Mouse (Mus musculus): ENCODE data around the gene Fndc3b. TPM values are rescaled to one million over a fixed set of nuclear protein-coding genes. Genes with fewer than 3 reads are reported as not detected.

Fndc3b gene
- polyA plus RNA-seq, 1 experiment from 2014 or later = 14.6 TPM

DNA sequence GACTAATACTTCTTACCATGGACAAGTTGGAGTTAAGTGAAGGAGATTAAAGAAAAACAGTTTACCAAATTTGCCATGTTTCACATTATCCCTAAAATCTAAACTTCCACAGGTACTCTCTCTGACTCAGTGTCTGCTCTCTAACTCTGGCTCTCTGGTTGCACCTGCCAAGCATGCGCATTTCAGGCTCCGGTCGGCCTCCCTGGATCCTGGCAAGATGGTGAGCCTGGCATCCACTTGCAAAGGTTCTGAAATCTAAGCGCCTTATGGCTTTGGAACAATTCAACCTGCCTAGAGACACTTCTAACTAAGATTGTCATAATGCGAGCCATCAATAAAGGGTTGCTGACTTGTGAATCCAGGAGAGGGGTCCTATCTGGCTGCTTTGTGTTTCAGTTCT is 81.4 kb downstream of the Fndc3b start:
- H3K9ac ChIP-seq (replicated peaks) = no peak overlapping the region
- ATAC-seq (ENCODE audit: low FRiP score, low read depth) = no peak
- no peak overlapping the region for H3K4me2 ChIP-seq (replicated peaks)
- no peaks in the 10 kb centered on the region for H3K4me1 ChIP-seq
- WGBS = 96% methylated on average over 5 of the region's 5 CpGs
- no peaks in the 10 kb centered on the region for H3K27me3 ChIP-seq
- H3K4me3 ChIP-seq = no peak overlapping the region
- H3K9me3 ChIP-seq = no peaks in the 10 kb centered on the region
- H3K27ac ChIP-seq (replicated peaks) = no peak overlapping the region
- H3K36me3 ChIP-seq = no peaks in the 10 kb centered on the region

DNA sequence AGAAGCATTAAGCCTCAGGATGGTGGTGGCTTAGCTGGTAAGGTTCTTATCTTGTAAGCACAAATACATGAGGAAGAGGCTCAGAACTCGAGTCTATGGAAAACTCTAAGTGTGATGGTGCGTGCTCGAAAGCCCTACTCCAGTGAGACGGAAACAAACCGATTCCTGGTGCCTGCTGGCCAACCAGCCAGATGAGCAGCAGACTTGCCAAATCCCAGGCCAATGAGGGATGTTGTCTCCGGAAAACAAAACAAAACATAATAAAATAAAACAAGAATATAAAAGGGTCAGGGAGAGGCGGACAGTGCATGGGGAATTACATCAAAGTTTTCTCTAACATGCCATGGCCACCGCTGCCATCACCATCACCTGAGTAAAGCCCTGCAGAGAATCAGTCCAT is 84.8 kb downstream of the Fndc3b start:
- Histone ChIP-seq H3K4me1 (no peaks in the 10 kb centered on the region), H3K27ac (replicated peaks) (no peak overlapping the region), H3K9me3 (no peaks in the 10 kb centered on the region), H3K9ac (replicated peaks) (no peak overlapping the region), H3K4me2 (replicated peaks) (no peak overlapping the region), H3K27me3 (no peaks in the 10 kb centered on the region), H3K36me3 (no peaks in the 10 kb centered on the region), H3K4me3 (no peak overlapping the region)
- 93% methylated on average over 8 of the region's 8 CpGs for WGBS
- ATAC-seq (ENCODE audit: low FRiP score, low read depth) = no peak

DNA sequence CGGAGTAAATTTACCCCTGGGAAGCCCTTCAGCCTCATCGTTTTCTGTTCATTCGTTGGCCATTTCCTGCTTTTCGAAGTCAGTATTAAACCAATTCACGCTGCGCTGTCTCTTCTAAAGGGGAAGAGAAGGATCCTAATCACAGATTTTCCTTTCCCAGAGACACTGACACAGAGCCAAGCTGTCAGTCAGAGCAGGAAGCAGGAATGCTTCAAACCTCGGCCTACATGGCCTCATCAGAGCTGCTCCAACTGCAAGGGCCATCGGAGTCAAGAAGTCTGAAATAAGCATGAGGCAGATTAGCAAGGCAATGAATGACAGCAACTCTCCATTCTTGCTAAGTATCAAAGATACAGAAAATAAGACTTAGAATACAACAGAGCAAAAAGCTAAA is 85.5 kb downstream of the Fndc3b start:
- Histone ChIP-seq H3K4me2 (replicated peaks) (no peak overlapping the region), H3K27me3 (no peaks in the 10 kb centered on the region), H3K4me1 (no peaks in the 10 kb centered on the region), H3K36me3 (no peaks in the 10 kb centered on the region), H3K9me3 (no peaks in the 10 kb centered on the region), H3K27ac (replicated peaks) (0 out of 2 replicates have a peak overlapping the region, but pooled peaks have one; percentile 7), H3K9ac (replicated peaks) (no peak overlapping the region), H3K4me3 (no peak overlapping the region)
- no peak for ATAC-seq (ENCODE audit: low FRiP score, low read depth)
- WGBS = 83% methylated on average over 8 of the region's 8 CpGs

- WGBS = 78% methylated on average over 12 of the region's 12 CpGs
- no peaks in the 10 kb centered on the region for H3K4me1 ChIP-seq
- H3K4me3 ChIP-seq = no peak overlapping the region
- H3K27ac ChIP-seq (replicated peaks) = 0 out of 2 replicates have a peak overlapping the region, but pooled peaks have one; percentile 7
- no peak overlapping the region for H3K4me2 ChIP-seq (replicated peaks)
- no peaks in the 10 kb centered on the region for H3K36me3 ChIP-seq
- no peaks in the 10 kb centered on the region for H3K27me3 ChIP-seq
- ATAC-seq (ENCODE audit: low FRiP score, low read depth) = no peak
- no peaks in the 10 kb centered on the region for H3K9me3 ChIP-seq
- no peak overlapping the region for H3K9ac ChIP-seq (replicated peaks)
Measured at GRCm38 (mm10) chr3:27624974-27625591, 86.0 kb downstream of the Fndc3b start.

DNA sequence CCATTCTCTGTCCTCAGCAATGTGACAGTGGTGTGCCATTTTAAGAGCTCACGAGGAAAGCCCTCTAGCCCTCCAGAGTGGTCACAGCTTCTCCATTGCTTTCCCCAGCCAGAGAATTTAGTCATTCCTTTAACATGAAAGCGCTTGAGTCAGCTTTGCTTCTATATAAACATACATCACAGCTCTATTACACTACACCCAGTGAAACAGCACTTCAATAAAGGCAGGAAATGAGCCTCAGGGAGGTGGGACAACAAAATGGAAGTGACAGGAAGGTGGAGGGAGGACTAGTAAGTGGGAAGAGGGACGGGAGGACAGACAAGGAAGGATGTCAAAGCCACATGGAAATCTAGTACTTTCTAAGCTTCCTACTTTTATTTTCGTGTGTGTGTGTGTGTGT is 88.7 kb downstream of the Fndc3b start:
- Histone ChIP-seq H3K36me3 (no peaks in the 10 kb centered on the region), H3K4me2 (replicated peaks) (no peak overlapping the region), H3K27me3 (no peaks in the 10 kb centered on the region), H3K4me3 (no peak overlapping the region), H3K4me1 (no peaks in the 10 kb centered on the region), H3K9ac (replicated peaks) (no peak overlapping the region), H3K27ac (replicated peaks) (no peak overlapping the region), H3K9me3 (no peaks in the 10 kb centered on the region)
- ATAC-seq (ENCODE audit: low FRiP score, low read depth) = no peak
- WGBS = 81% methylated on average over 4 of the region's 4 CpGs

DNA sequence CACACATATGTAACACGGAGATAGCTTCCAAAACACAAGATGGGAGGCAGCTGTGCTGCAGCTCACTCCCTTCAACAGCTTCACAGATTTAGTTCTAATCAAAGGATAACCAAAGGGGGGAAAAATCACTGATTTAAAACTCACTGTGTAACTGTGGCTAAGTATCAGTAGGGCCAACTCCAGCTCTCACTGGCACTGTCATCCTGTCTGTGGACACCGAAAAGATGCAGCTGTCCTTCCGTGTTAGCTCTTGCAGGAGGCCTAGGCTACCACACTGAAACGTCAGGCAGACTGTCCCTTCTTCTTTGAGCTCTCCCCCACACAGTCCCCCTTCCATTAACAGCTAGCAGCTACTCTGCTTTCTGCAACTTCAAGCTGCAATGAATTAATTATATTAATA is 89.9 kb downstream of the Fndc3b start:
- no peak for ATAC-seq (ENCODE audit: low FRiP score, low read depth)
- H3K9ac ChIP-seq (replicated peaks) = no peak overlapping the region
- H3K9me3 ChIP-seq = no peaks in the 10 kb centered on the region
- no peak overlapping the region for H3K4me2 ChIP-seq (replicated peaks)
- H3K4me1 ChIP-seq = peaks cover 4% of the 10 kb centered on the region; the same call in 1 of the 2 replicates
- WGBS = 89% methylated on average over 4 of the region's 4 CpGs
- H3K27ac ChIP-seq (replicated peaks) = no peak overlapping the region
- no peak overlapping the region for H3K4me3 ChIP-seq
- no peaks in the 10 kb centered on the region for H3K27me3 ChIP-seq
- H3K36me3 ChIP-seq = no peaks in the 10 kb centered on the region

DNA sequence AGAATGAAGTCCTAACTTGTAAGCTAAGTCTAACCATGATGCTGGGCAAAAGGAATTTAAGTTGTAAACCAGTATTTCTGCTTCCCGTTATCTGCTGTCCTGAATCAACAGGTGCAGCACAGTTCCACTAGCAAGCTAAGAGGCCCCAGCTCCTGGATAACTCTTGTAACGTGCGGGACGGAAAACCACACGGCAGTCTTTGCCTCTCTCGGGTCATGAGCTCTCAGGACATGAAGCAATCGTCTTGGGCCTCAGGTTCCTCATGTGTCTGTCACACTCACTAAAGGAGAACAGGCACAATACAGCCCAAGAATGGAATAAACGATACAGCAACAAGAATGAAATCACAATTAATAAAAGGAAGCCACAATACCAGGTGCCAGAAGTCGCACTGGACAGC is 93.4 kb downstream of the Fndc3b start:
- 92% methylated on average over 9 of the region's 9 CpGs for WGBS
- no peaks in the 10 kb centered on the region for H3K9me3 ChIP-seq
- H3K4me2 ChIP-seq (replicated peaks) = no peak overlapping the region
- no peak overlapping the region for H3K9ac ChIP-seq (replicated peaks)
- peaks cover 18% of the 10 kb centered on the region for H3K4me1 ChIP-seq
- no peak overlapping the region for H3K27ac ChIP-seq (replicated peaks)
- H3K36me3 ChIP-seq = no peaks in the 10 kb centered on the region
- no peaks in the 10 kb centered on the region for H3K27me3 ChIP-seq
- no peak for ATAC-seq (ENCODE audit: low FRiP score, low read depth)
- no peak overlapping the region for H3K4me3 ChIP-seq

- no peak overlapping the region for H3K9ac ChIP-seq (replicated peaks)
- H3K4me1 ChIP-seq = peaks cover 24% of the 10 kb centered on the region
- no peaks in the 10 kb centered on the region for H3K9me3 ChIP-seq
- no peak overlapping the region for H3K4me3 ChIP-seq
- no peak overlapping the region for H3K27ac ChIP-seq (replicated peaks)
- H3K4me2 ChIP-seq (replicated peaks) = no peak overlapping the region
- no peak for ATAC-seq (ENCODE audit: low FRiP score, low read depth)
- no peaks in the 10 kb centered on the region for H3K27me3 ChIP-seq
- H3K36me3 ChIP-seq = no peaks in the 10 kb centered on the region
- 89% methylated on average over 1 of the region's 1 CpGs for WGBS
Measured at GRCm38 (mm10) chr3:27617237-27617499, 93.9 kb downstream of the Fndc3b start.

GRCm38 (mm10) chr3:27616421-27617236 is 94.5 kb downstream of the Fndc3b start:
- no peaks in the 10 kb centered on the region for H3K27me3 ChIP-seq
- H3K4me1 ChIP-seq = peaks cover 24% of the 10 kb centered on the region
- no peak overlapping the region for H3K4me3 ChIP-seq
- ATAC-seq (ENCODE audit: low FRiP score, low read depth) = no peak
- H3K9me3 ChIP-seq = no peaks in the 10 kb centered on the region
- H3K27ac ChIP-seq (replicated peaks) = no peak overlapping the region
- H3K36me3 ChIP-seq = no peaks in the 10 kb centered on the region
- H3K9ac ChIP-seq (replicated peaks) = no peak overlapping the region
- H3K4me2 ChIP-seq (replicated peaks) = no peak overlapping the region
- WGBS = 76% methylated on average over 19 of the region's 19 CpGs

DNA sequence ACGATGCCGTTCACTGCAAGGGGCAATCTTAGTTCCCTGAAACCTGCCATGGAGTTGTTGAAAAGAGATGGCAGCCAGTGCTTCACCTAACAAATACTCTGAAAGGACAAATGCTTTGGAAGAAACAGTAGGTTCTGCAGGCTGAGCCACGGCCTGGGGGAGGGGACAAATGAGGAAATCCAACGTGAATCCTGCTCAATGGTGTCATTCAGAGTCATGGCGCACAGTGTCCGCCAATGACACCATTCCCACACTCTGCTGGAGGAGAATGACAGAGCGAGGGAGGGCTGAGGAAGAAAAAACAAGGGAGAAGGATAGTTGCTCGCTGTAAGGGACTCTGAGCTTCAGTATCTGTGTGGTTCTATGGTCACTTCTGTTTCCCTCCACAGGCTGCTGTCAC is 95.6 kb downstream of the Fndc3b start:
- no peak for ATAC-seq (ENCODE audit: low FRiP score, low read depth)
- WGBS = 64% methylated on average over 8 of the region's 8 CpGs

GRCm38 (mm10) chr3:27613828-27614227 is 97.3 kb downstream of the Fndc3b start:
- H3K4me3 ChIP-seq = no peak overlapping the region
- whole genome bisulfite sequencing = 86% methylated on average over 11 of the region's 11 CpGs
- ATAC-seq (ENCODE audit: low FRiP score, low read depth) = no peak
- peaks cover 33% of the 10 kb centered on the region for H3K4me1 ChIP-seq
- H3K27me3 ChIP-seq = no peaks in the 10 kb centered on the region
- H3K4me2 ChIP-seq (replicated peaks) = no peak overlapping the region
- no peak overlapping the region for H3K27ac ChIP-seq (replicated peaks)
- H3K9ac ChIP-seq (replicated peaks) = no peak overlapping the region
- no peaks in the 10 kb centered on the region for H3K36me3 ChIP-seq
- H3K9me3 ChIP-seq = no peaks in the 10 kb centered on the region

More for the DNA sequence above, 95.6 kb downstream of the Fndc3b start:
- peaks cover 33% of the 10 kb centered on the region for H3K4me1 ChIP-seq
- H3K4me2 ChIP-seq (replicated peaks) = no peak overlapping the region
- no peaks in the 10 kb centered on the region for H3K27me3 ChIP-seq
- no peaks in the 10 kb centered on the region for H3K36me3 ChIP-seq
- no peak overlapping the region for H3K9ac ChIP-seq (replicated peaks)
- H3K4me3 ChIP-seq = no peak overlapping the region
- no peaks in the 10 kb centered on the region for H3K9me3 ChIP-seq
- no peak overlapping the region for H3K27ac ChIP-seq (replicated peaks)

DNA sequence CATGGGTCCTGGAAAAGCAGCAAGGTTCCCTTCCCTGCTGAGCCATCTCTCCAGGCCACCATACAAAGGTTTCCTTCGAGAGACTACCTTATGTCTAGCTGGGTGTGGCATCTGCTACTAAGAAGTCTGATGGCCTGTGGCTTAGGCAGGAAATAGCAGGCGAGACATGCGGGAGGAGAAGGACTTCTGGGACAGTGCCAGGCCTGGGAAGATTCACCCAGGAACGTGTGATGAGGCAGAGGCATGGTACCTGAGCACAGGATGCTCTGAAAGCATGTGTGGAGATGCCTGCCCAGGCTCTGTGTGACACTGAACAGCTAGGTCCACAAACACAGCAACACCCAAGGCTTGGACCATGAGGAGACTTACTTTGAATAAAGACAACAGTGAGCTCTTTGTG is 98.1 kb downstream of the Fndc3b start:
- ATAC-seq (ENCODE audit: low FRiP score, low read depth) = no peak
- peaks cover 33% of the 10 kb centered on the region for H3K4me1 ChIP-seq
- no peak overlapping the region for H3K4me2 ChIP-seq (replicated peaks)
- H3K9ac ChIP-seq (replicated peaks) = no peak overlapping the region
- no peaks in the 10 kb centered on the region for H3K36me3 ChIP-seq
- no peaks in the 10 kb centered on the region for H3K9me3 ChIP-seq
- no peak overlapping the region for H3K27ac ChIP-seq (replicated peaks)
- 75% methylated on average over 4 of the region's 4 CpGs for WGBS
- no peaks in the 10 kb centered on the region for H3K27me3 ChIP-seq
- H3K4me3 ChIP-seq = no peak overlapping the region

Measured in midbrain, embryonic 12.5 days (tissue).